Mouse (Mus musculus) heart, postnatal 14 days (tissue): ENCODE data around the gene Gm609. TPM values are rescaled to one million over a fixed set of nuclear protein-coding genes. Genes with fewer than 3 reads are reported as not detected.

Experiments used
- DNase-seq, 2 experiments: peaks; one replicate each; pipeline ENCODE4 v3.0.0; 2021 to 2022
- intact Hi-C: fragments of 180-260 bp; cut with DNase I; formaldehyde crosslinking; loops from one replicate; pipeline ENCODE4 v1.15.1; 2025
- total RNA-seq, 2 experiments: library from RNA; stranded (reverse); gene quantifications; 2 replicates each; pipeline ENCODE4 v1.2.3; 2021

Gm609 gene
- total RNA-seq, 2 experiments from 2014 or later, result not detected

- DNase-seq, result no peak
- intact Hi-C loops, result no loop called here
Measured at GRCm38 (mm10) chr16:45364627-45365026, 128.1 kb downstream of the Gm609 start.

GRCm38 (mm10) chr16:45363480-45364045, 129.2 kb downstream of the Gm609 start:
- no peak for DNase-seq
- intact Hi-C loops, result no loop called here

Other genes with a start within 250 kb of the Gm609 start
- gene Cd200, start 83.9 kb downstream of the Gm609 start, total RNA-seq, result 10 to 100 TPM; 62.9 to 68.0 TPM
- not detected for gene Gm17783, start 39.1 kb upstream of the Gm609 start, total RNA-seq
- not detected for gene Slc9c1, start 42.3 kb upstream of the Gm609 start, total RNA-seq
- gene Gcsam, start 117.4 kb upstream of the Gm609 start, total RNA-seq, result under 1 TPM; 0.12 to 0.19 TPM
- not detected for gene BC016579, start 161.1 kb upstream of the Gm609 start, total RNA-seq
- gene Tmprss7, start 200.7 kb upstream of the Gm609 start, total RNA-seq, result not detected
- gene Tagln3, start 231.6 kb upstream of the Gm609 start, total RNA-seq, result under 1 TPM; 0.38 to 0.54 TPM
- 10 to 100 TPM; 17.3 to 18.9 TPM for gene Abhd10, start 250.0 kb upstream of the Gm609 start, total RNA-seq